Mouse (Mus musculus): Measurements from ENCODE around the gene Ephb4. TPM values are rescaled to one million over a fixed set of nuclear protein-coding genes. Genes with fewer than 3 reads are reported as not detected.

Ephb4 gene
- total and polyA plus RNA-seq, 3 experiments, result 44.3 to 68.9 (median 54.6) TPM

Other genes starting within 250 kb of the Ephb4 start
- gene Trim56, start 233.9 kb upstream of the Ephb4 start, total RNA-seq (2021), result 10 to 100 TPM; 37.1 to 47.0 TPM
- 13.3 and 19.6 TPM in 2 replicates for gene Trim56, start 233.9 kb upstream of the Ephb4 start, polyA plus RNA-seq (2012; rRNA removed)
- not detected for gene Muc3, start 200.8 kb upstream of the Ephb4 start, total RNA-seq (2021)
- not detected in 2 replicates for gene Muc3, start 200.8 kb upstream of the Ephb4 start, polyA plus RNA-seq (2012; rRNA removed)
- under 1 TPM in 1 of 2 experiments, not detected in 1; 0.14 TPM for gene Muc3a, start 137.7 kb upstream of the Ephb4 start, total RNA-seq (2021)
- gene Muc3a, start 137.7 kb upstream of the Ephb4 start, polyA plus RNA-seq (2012; rRNA removed), result 0.30 and 0.63 TPM in 2 replicates
- 10 to 100 TPM in 1 of 2 experiments, 1 to 10 TPM in 1; 5.8 to 12.0 TPM for gene Ache, start 62.6 kb upstream of the Ephb4 start, total RNA-seq (2021)
- 11.0 and 18.0 TPM in 2 replicates for gene Ache, start 62.6 kb upstream of the Ephb4 start, polyA plus RNA-seq (2012; rRNA removed)
- 10 to 100 TPM in 1 of 2 experiments, 1 to 10 TPM in 1; 9.6 to 15.3 TPM for gene Ufsp1, start 55.5 kb upstream of the Ephb4 start, total RNA-seq (2021)
- gene Ufsp1, start 55.5 kb upstream of the Ephb4 start, polyA plus RNA-seq (2012; rRNA removed), result 29.8 and 37.9 TPM in 2 replicates
- gene Srrt, start 42.4 kb upstream of the Ephb4 start, total RNA-seq (2021), result 100 to 1,000 TPM; 135 to 172 TPM
- gene Srrt, start 42.4 kb upstream of the Ephb4 start, polyA plus RNA-seq (2012; rRNA removed), result 138 and 150 TPM in 2 replicates
- 10 to 100 TPM; 28.3 to 41.4 TPM for gene Trip6, start 35.7 kb upstream of the Ephb4 start, total RNA-seq (2021)
- gene Trip6, start 35.7 kb upstream of the Ephb4 start, polyA plus RNA-seq (2012; rRNA removed), result 108 TPM in 2 replicates
- 10 to 100 TPM in 1 of 2 experiments, 1 to 10 TPM in 1; 7.3 to 12.4 TPM for gene Slc12a9, start 16.5 kb upstream of the Ephb4 start, total RNA-seq (2021)
- 30.4 and 33.0 TPM in 2 replicates for gene Slc12a9, start 16.5 kb upstream of the Ephb4 start, polyA plus RNA-seq (2012; rRNA removed)
- not detected for gene Zan, start 127.0 kb downstream of the Ephb4 start, total RNA-seq (2021)
- 0.01 TPM in 2 replicates for gene Zan, start 127.0 kb downstream of the Ephb4 start, polyA plus RNA-seq (2012; rRNA removed)
- 10 to 100 TPM; 23.0 to 31.7 TPM for gene Pop7, start 152.4 kb downstream of the Ephb4 start, total RNA-seq (2021)
- 46.9 and 48.7 TPM in 2 replicates for gene Pop7, start 152.4 kb downstream of the Ephb4 start, polyA plus RNA-seq (2012; rRNA removed)
- 10 to 100 TPM; 25.4 to 31.0 TPM for gene Gigyf1, start 168.4 kb downstream of the Ephb4 start, total RNA-seq (2021)
- gene Gigyf1, start 168.4 kb downstream of the Ephb4 start, polyA plus RNA-seq (2012; rRNA removed), result 37.1 and 38.0 TPM in 2 replicates
- not detected for gene Epo, start 183.1 kb downstream of the Ephb4 start, total RNA-seq (2021)
- gene Epo, start 183.1 kb downstream of the Ephb4 start, polyA plus RNA-seq (2012; rRNA removed), result not detected in 2 replicates
- gene Gnb2, start 183.4 kb downstream of the Ephb4 start, total RNA-seq (2021), result 100 to 1,000 TPM; 553 to 611 TPM
- 1,578 and 1,712 TPM in 2 replicates for gene Gnb2, start 183.4 kb downstream of the Ephb4 start, polyA plus RNA-seq (2012; rRNA removed)
- gene Actl6b, start 203.4 kb downstream of the Ephb4 start, total RNA-seq (2021), result 1 to 10 TPM; 2.8 to 5.2 TPM
- 6.0 and 10.0 TPM in 2 replicates for gene Actl6b, start 203.4 kb downstream of the Ephb4 start, polyA plus RNA-seq (2012; rRNA removed)
- gene Tfr2, start 219.7 kb downstream of the Ephb4 start, total RNA-seq (2021), result 1 to 10 TPM; 1.1 to 1.9 TPM
- gene Tfr2, start 219.7 kb downstream of the Ephb4 start, polyA plus RNA-seq (2012; rRNA removed), result 1.9 and 2.4 TPM in 2 replicates

All from adrenal gland, adult 2 months (tissue).